9 mouse cellular contexts compared by ENCODE assay signal in the genomic region with DNA sequence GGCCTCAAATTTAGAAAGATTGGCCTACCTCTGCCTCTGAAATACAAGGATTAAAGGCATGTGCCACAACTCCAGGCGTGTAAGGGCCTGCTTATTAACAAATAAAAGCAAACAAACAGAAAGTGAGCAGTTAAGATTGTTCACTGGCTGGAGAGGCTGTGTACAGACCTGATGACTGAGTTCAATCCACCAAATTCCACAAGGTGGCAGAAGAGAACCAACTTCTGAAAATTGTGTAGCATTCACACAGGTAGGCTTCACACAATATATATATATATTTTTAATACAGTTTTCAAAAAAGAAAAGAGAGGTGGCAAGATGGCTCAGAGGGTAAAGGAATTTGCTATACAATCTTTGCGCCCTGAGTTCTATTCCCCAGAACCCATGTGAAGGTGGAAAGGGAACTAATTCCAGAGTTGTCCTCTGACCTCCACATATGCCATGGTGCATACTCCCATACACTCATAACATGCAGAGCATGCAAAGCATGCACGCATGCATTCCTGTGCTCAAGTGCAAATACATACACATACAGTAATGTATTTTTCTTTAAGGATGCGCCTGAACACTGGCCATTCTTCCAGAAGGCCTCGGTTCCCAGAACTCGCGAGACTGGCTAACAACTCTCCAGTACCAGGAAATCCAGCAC. TPM values are rescaled to one million over a fixed set of nuclear protein-coding genes. Genes with fewer than 3 reads are reported as not detected.
A peak's percentile ranks its signal among the peaks of the same experiment; 100 is the strongest.
DNase-seq lines count a peak whose midpoint lies in the region; ATAC-seq and TF ChIP-seq lines count a peak whose summit lies in the region.
"Had no signal": no experiment of that assay in that cellular context is flagged by ENCODE, and none has a peak within 500 bp of the region (broad histone marks: within the 10 kb centered on the region; RNA-seq: fewer than 3 reads in every experiment).

No protein-coding gene starts in this region.

- H3K4me2 ChIP-seq in heart, embryonic 11.5 days = no peak overlapping the region
- H3K4me2 ChIP-seq in midbrain, embryonic 13.5 days (replicated peaks) = no peak overlapping the region

- no peak overlapping the region for H3K9ac ChIP-seq in heart, adult 2 months (ENCODE audit: low read depth, low read length)
- no peak overlapping the region for H3K9ac ChIP-seq in heart, embryonic 11.5 days (ENCODE audit: low read depth, low read length)
- H3K9ac ChIP-seq in midbrain, embryonic 13.5 days (replicated peaks) = no peak overlapping the region

- 67% methylated on average over 7 of the region's 7 CpGs for WGBS in heart, adult 2 months
- 65% methylated on average over 7 of the region's 7 CpGs for WGBS in heart, embryonic 11.5 days (ENCODE audit: insufficient replicate concordance)
- WGBS in midbrain, embryonic 13.5 days = 68% methylated on average over 7 of the region's 7 CpGs
- 67% methylated on average over 7 of the region's 7 CpGs for WGBS in midbrain, embryonic 10.5 days

- no peak for ATAC-seq in heart, embryonic 11.5 days (replicated peaks; ENCODE audit: insufficient number of reproducible peaks, low FRiP score, low TSS enrichment)
- ATAC-seq in midbrain, embryonic 13.5 days = 0 out of 2 replicates have a peak, but pooled peaks have one; percentile 43

- peaks cover 4% of the 10 kb centered on the region for H3K4me1 ChIP-seq in heart, adult 2 months (ENCODE audit: control insufficient read depth, insufficient read depth, low read length)
- no peaks in the 10 kb centered on the region; the same call in 1 of the 2 replicates for H3K4me1 ChIP-seq in heart, embryonic 11.5 days (ENCODE audit: control insufficient read depth, insufficient read depth, low read length)
- peaks cover 9% of the 10 kb centered on the region for H3K4me1 ChIP-seq in midbrain, embryonic 13.5 days (replicated peaks)
- peaks cover 15% of the 10 kb centered on the region for H3K4me1 ChIP-seq in midbrain, embryonic 10.5 days

- no peak for TF ChIP-seq EP300 in heart, adult 2 months (IDR thresholded peaks at IDR 0.05; ENCODE audit: insufficient read depth, low read depth, low read length)

- peak; percentile 79 for TF ChIP-seq CTCF in heart, adult 2 months (IDR thresholded peaks at IDR 0.05)

- no peak overlapping the region for H3K4me3 ChIP-seq in heart, adult 2 months
- H3K4me3 ChIP-seq in heart, embryonic 11.5 days (ENCODE audit: low read depth, low read length) = no peak overlapping the region
- H3K4me3 ChIP-seq in midbrain, embryonic 13.5 days (replicated peaks) = no peak overlapping the region
- H3K4me3 ChIP-seq in midbrain, embryonic 10.5 days = no peak overlapping the region
- H3K4me3 ChIP-seq: myocyte had no signal

- no peaks in the 10 kb centered on the region for H3K9me3 ChIP-seq in heart, embryonic 11.5 days (replicated peaks; ENCODE audit: control insufficient read depth, low read length)
- no peaks in the 10 kb centered on the region for H3K9me3 ChIP-seq in midbrain, embryonic 13.5 days
- no peaks in the 10 kb centered on the region for H3K9me3 ChIP-seq in midbrain, embryonic 10.5 days (replicated peaks)

- intact Hi-C loops in heart, adult 2 months (cut with DNase I) = no loop called here

- H3K27ac ChIP-seq in heart, adult 2 months = no peak overlapping the region
- no peak overlapping the region for H3K27ac ChIP-seq in heart, embryonic 11.5 days (ENCODE audit: low read depth, low read length)
- no peak overlapping the region for H3K27ac ChIP-seq in midbrain, embryonic 13.5 days
- H3K27ac ChIP-seq in midbrain, embryonic 10.5 days (replicated peaks) = no peak overlapping the region

- H3K27me3 ChIP-seq in heart, adult 2 months (ENCODE audit: control insufficient read depth, insufficient read depth, low read length) = no peaks in the 10 kb centered on the region
- 0 out of 2 replicates have a peak, but pooled peaks cover 2% of the 10 kb centered on the region for H3K27me3 ChIP-seq in heart, embryonic 11.5 days (ENCODE audit: control insufficient read depth, insufficient read depth, low read length)
- H3K27me3 ChIP-seq in midbrain, embryonic 13.5 days = peaks cover 16% of the 10 kb centered on the region
- H3K27me3 ChIP-seq in midbrain, embryonic 10.5 days (ENCODE audit: low read depth, poor library complexity, severe bottlenecking) = peaks cover 28% of the 10 kb centered on the region

- no peak for DNase-seq in heart, adult 2 months
- DNase-seq in midbrain, embryonic 10.5 days (ENCODE audit: low spot score) = no peak
- peak; percentile 28 for DNase-seq in T-cell, adult 2 months (ENCODE audit: low spot score)
- DNase-seq in induced T-regulatory cell, adult 2 months (ENCODE audit: low read depth) = peak; percentile 71
- peak; percentile 60 for DNase-seq in retina, postnatal 7 days (ENCODE audit: low read depth, low spot score)
- no peak for DNase-seq in urinary bladder, postnatal 25 days (ENCODE audit: low spot score)

- TF ChIP-seq POLR2A in heart, adult 2 months (IDR thresholded peaks at IDR 0.05; ENCODE audit: insufficient read depth, low read depth, low read length) = no peak

- no peaks in the 10 kb centered on the region for H3K36me3 ChIP-seq in heart, adult 2 months (ENCODE audit: control insufficient read depth, insufficient read depth, low read length)
- no peaks in the 10 kb centered on the region for H3K36me3 ChIP-seq in heart, embryonic 11.5 days (ENCODE audit: control insufficient read depth, insufficient read depth, low read length)
- H3K36me3 ChIP-seq in midbrain, embryonic 13.5 days = no peaks in the 10 kb centered on the region
- no peaks in the 10 kb centered on the region for H3K36me3 ChIP-seq in midbrain, embryonic 10.5 days

- no peaks in the 10 kb centered on the region for H3K79me2 ChIP-seq in heart, adult 2 months (replicated peaks; ENCODE audit: control insufficient read depth, insufficient read depth, low read length)

RNA-seq across cellular contexts. Expression of a gene that starts 4.2 kb away (rescaled TPM):
- 10 to 100 TPM; 73.6 to 95.0 TPM for total RNA-seq in heart, adult 2 months (2021)
- polyA plus RNA-seq in heart, adult 2 months (2012; rRNA removed) = 64.8 and 66.0 TPM in 2 replicates
- polyA plus RNA-seq in heart, embryonic 11.5 days (2014; fragmentation: Nextera tagmentation; extraction: Ambion mirVana) = 14.6 and 22.2 TPM in 2 replicates
- polyA plus RNA-seq in midbrain, embryonic 13.5 days (2015; fragmentation: Nextera tagmentation; extraction: Ambion mirVana) = 4.8 and 5.9 TPM in 2 replicates
- polyA plus RNA-seq in midbrain, embryonic 10.5 days (2016; fragmentation: Nextera tagmentation; extraction: Ambion mirVana) = 3.0 and 5.1 TPM in 2 replicates

RNA-seq across cellular contexts. Expression of a gene that starts 24.1 kb away (rescaled TPM):
- total RNA-seq in heart, adult 2 months (2021) = 10 to 100 TPM; 15.6 to 17.3 TPM
- polyA plus RNA-seq in heart, adult 2 months (2012; rRNA removed) = 7.8 and 14.4 TPM in 2 replicates
- 31.2 and 34.0 TPM in 2 replicates for polyA plus RNA-seq in heart, embryonic 11.5 days (2014; fragmentation: Nextera tagmentation; extraction: Ambion mirVana)
- 71.6 and 83.1 TPM in 2 replicates for polyA plus RNA-seq in midbrain, embryonic 13.5 days (2015; fragmentation: Nextera tagmentation; extraction: Ambion mirVana)
- polyA plus RNA-seq in midbrain, embryonic 10.5 days (2016; fragmentation: Nextera tagmentation; extraction: Ambion mirVana) = 67.4 and 88.4 TPM in 2 replicates

RNA-seq across cellular contexts. Expression of a gene that starts 39.3 kb away (rescaled TPM):
- total RNA-seq in heart, adult 2 months (2021) = 10 to 100 TPM; 20.1 to 20.2 TPM
- 10.5 and 21.1 TPM in 2 replicates for polyA plus RNA-seq in heart, adult 2 months (2012; rRNA removed)
- 14.1 and 18.3 TPM in 2 replicates for polyA plus RNA-seq in heart, embryonic 11.5 days (2014; fragmentation: Nextera tagmentation; extraction: Ambion mirVana)
- polyA plus RNA-seq in midbrain, embryonic 13.5 days (2015; fragmentation: Nextera tagmentation; extraction: Ambion mirVana) = 15.2 and 15.4 TPM in 2 replicates
- 14.2 and 15.9 TPM in 2 replicates for polyA plus RNA-seq in midbrain, embryonic 10.5 days (2016; fragmentation: Nextera tagmentation; extraction: Ambion mirVana)

Comparison
In these comparisons a context has a peak if more than half of its experiments do, and no peak if none do; other contexts are left out.
1. DNase-seq: peak in T-cell, adult 2 months (single experiment), induced T-regulatory cell, adult 2 months (single experiment) and retina, postnatal 7 days (single experiment); none in heart, adult 2 months (0 of 2), midbrain, embryonic 10.5 days (single experiment) and urinary bladder, postnatal 25 days (single experiment).